Mouse (Mus musculus): ENCODE measurements around the gene Olfr589. TPM values are rescaled to one million over a fixed set of nuclear protein-coding genes. Genes with fewer than 3 reads are reported as not detected.
"Not testable (repeated sequence)": the region's sequence is repeated elsewhere in the genome, so short reads cannot be mapped to it uniquely, and the experiment has no call there.

Gene Olfr589
- total RNA-seq (2021): not detected
- long read RNA-seq, experiment 1: 0 reads
- long read RNA-seq, experiment 2: 0 reads

DNA sequence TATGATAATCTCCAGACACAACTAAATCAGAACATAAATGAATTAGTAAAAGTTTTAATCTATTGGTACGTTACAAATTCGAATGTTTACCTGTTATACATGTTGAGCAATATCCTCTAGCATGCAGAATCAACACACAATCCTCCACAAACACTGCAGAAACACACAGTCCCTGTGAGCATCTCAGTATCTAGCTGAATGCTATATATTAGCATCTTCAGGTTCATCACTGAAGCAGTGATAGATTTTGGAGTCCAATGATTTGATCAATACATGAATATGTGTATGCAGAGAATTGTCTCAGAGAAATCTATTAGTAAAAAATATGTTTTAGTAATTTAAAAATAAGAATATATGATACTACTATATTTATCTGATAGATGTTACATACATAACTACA, at the start of gene Olfr589:
Olfr589 (minus strand) TSS at position 101 of the 400 bp plus-strand sequence.
- TF ChIP-seq CTCF (IDR thresholded peaks at IDR 0.05): no peak
- DNase-seq (ENCODE audit: extremely low spot score in 1 of 2, low spot score in 2 of 2): no peak
- no peak within 1 kb of the TSS for H3K27ac ChIP-seq
- no peak within 1 kb of the TSS for H3K4me3 ChIP-seq
- intact Hi-C loops (cut with DNase I): no loop called here

DNA sequence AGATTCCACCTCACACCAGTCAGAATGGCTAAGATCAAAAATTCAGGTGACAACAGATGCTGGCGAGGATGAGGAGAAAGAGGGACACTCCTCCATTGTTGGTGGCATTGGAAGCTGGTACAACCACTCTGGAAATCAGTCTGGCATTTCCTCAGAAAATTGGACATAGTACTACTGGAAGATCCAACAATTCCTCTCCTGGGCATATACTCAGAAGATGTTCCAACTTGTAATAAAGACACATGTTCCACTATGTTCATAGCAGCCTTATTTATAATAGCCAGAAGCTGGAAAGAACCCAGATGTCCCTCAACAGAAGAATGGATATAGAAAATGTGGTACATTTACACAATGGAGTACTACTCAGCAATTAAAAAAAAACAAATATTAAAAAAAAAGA, 28.3 kb upstream of the Olfr589 start, which contains the start of gene Olfr592:
Olfr592 (plus strand) TSS at position 301 of the 400 bp plus-strand sequence.
- intact Hi-C loops (cut with DNase I); H3K4me3 ChIP-seq; H3K27ac ChIP-seq; DNase-seq (ENCODE audit: extremely low spot score in 1 of 2, low spot score in 2 of 2): not testable (repeated sequence)

DNA sequence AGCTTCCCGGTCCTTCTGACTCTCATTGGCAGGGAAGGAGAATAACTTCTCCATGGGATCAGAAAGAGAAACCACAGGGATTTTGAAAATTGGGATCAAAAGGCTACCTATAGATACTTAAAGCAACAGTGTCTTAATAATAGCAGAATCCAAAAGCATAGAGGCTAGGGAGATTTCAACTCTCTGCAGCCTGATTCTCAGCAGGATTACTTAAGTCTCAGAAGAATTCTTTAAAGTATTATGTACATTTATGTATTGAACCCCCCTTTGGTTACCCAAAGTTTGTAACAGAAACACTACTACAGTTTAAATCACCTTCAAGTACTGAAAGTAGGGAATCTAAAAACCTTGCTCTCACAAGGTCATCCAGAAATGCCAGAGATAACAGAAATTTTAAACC, 22.1 kb upstream of the Olfr589 start, which contains the start of gene Olfr591:
Olfr591 (minus strand) TSS at position 101 of the 400 bp plus-strand sequence.
- DNase-seq (ENCODE audit: extremely low spot score in 1 of 2, low spot score in 2 of 2): no peak
- Histone ChIP-seq H3K27ac (no peak within 1 kb of the TSS), H3K4me3 (no peak within 1 kb of the TSS)
- intact Hi-C loops (cut with DNase I): no loop called here
- TF ChIP-seq CTCF (IDR thresholded peaks at IDR 0.05): no peak

DNA sequence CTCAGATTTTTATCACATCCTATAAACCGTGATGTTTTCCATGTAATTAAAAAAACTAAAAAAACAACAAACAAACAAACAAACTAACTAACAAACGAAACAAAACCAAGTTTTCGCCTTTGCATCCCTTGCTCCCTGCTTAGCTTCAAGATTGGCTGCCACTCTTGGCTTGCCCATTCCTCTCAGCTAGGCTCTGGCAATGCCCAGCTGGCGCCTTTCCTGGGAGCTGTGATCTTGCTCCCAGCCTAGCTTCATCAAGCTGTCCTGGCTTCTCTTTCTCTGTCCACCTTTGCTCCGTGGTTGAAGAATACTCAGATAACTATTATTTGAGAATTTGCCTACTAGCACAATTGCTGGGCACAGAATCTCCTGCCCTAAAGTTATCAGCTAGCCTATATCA, 13.5 kb upstream of the Olfr589 start:
- intact Hi-C loops (cut with DNase I): no loop called here
- TF ChIP-seq CTCF (IDR thresholded peaks at IDR 0.05): no peak
- DNase-seq (ENCODE audit: extremely low spot score in 1 of 2, low spot score in 2 of 2): no peak
- Histone ChIP-seq H3K27ac (no peak overlapping the region), H3K4me3 (no peak overlapping the region)

DNA sequence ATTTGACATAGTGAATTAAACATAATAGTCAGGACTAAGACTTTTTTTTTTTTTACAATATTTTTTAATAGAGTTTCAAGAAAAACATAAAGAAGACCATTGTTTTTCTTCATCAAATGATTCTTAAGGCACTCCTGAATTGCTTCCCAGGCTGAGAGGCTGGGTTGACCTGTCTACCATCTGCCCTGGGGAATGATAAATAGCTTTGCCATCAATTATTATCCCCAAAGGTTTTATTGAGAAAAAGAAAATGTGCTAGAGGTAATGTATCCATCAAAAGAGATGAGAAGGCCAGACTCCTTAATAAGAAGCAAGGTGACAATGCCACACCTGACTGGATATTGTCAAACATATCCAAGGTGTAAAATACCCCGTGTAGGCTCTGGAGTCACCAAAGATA, 15.6 kb downstream of the Olfr589 start, which contains the start of gene Olfr588-ps1:
Olfr588-ps1 (plus strand) TSS at position 301 of the 400 bp plus-strand sequence.
- no peak for TF ChIP-seq CTCF (IDR thresholded peaks at IDR 0.05)
- no peak within 1 kb of the TSS for H3K27ac ChIP-seq
- H3K4me3 ChIP-seq: no peak within 1 kb of the TSS
- intact Hi-C loops (cut with DNase I): no loop called here
- DNase-seq (ENCODE audit: extremely low spot score in 1 of 2, low spot score in 2 of 2): no peak

DNA sequence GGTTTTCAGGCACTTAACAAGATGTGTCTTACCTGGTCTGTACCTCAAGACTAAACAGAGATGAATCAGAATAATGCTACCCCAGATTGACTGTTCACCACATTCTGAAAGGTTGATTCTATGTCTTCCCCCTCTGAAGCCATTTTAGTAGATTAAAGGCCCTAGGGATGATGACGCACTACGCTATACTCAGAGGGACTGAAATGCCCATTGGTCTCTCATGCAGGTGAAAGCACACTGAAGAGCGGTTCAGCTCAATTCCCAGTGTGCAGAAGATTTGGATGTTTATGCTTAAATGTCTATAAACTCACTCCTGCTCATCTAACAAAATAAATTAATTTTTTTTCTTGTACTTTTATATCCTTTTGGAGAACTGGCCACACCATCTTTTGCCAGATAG, 30.6 kb downstream of the Olfr589 start, which contains the start of gene Olfr586:
Olfr586 (minus strand) TSS at position 101 of the 400 bp plus-strand sequence.
- intact Hi-C loops (cut with DNase I): no loop called here

DNA sequence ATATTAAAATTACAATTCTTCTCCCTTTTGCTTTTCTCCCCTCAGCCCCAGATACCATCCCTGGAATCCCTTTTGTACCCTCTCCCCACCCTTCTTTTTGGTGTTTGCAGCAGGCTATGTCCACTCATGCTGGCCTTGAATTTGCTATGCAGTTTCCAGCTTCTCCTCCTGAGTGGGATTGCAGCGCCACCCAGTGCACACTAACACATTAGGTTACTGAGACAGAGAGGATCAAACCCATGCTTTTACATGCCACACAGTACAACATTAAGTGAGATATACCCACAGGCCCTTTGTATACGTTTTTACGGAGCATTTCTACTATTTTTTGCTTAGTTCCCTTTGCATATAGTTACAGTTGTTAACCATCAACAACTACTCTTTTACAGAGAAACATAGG, 36.8 kb downstream of the Olfr589 start:
- peak; percentile 22 for TF ChIP-seq CTCF (IDR thresholded peaks at IDR 0.05)
- intact Hi-C loops (cut with DNase I): no loop called here
- no peak for DNase-seq (ENCODE audit: extremely low spot score in 1 of 2, low spot score in 2 of 2)
- Histone ChIP-seq H3K4me3 (no peak overlapping the region), H3K27ac (no peak overlapping the region)

More for the DNA sequence above, 30.6 kb downstream of the Olfr589 start, which contains the start of gene Olfr586:
- Histone ChIP-seq H3K27ac (no peak within 1 kb of the TSS), H3K4me3 (no peak within 1 kb of the TSS)
- no peak for TF ChIP-seq CTCF (IDR thresholded peaks at IDR 0.05)
- DNase-seq (ENCODE audit: extremely low spot score in 1 of 2, low spot score in 2 of 2): no peak

Other genes with a start within 250 kb of the Olfr589 start
- gene Olfr571, start 238.8 kb downstream of the Olfr589 start, total RNA-seq (2021): not detected
- not detected for gene Olfr572, start 231.9 kb downstream of the Olfr589 start, total RNA-seq (2021)
- not detected for gene Olfr573-ps1, start 213.8 kb downstream of the Olfr589 start, total RNA-seq (2021)
- gene Olfr574, start 207.9 kb downstream of the Olfr589 start, total RNA-seq (2021): not detected
- gene Olfr575, start 197.6 kb downstream of the Olfr589 start, total RNA-seq (2021): not detected
- gene Olfr576, start 193.7 kb downstream of the Olfr589 start, total RNA-seq (2021): not detected
- gene Olfr577, start 180.4 kb downstream of the Olfr589 start, total RNA-seq (2021): not detected
- not detected for gene Olfr578, start 167.0 kb downstream of the Olfr589 start, total RNA-seq (2021)
- not detected for gene Olfr582, start 118.3 kb downstream of the Olfr589 start, total RNA-seq (2021)
- not detected for gene Olfr583, start 105.1 kb downstream of the Olfr589 start, total RNA-seq (2021)
- gene Olfr584, start 74.5 kb downstream of the Olfr589 start, total RNA-seq (2021): not detected
- gene Olfr585, start 58.6 kb downstream of the Olfr589 start, total RNA-seq (2021): not detected
- gene Olfr586, start 30.7 kb downstream of the Olfr589 start, total RNA-seq (2021): not detected
- not detected for gene Olfr588-ps1, start 15.5 kb downstream of the Olfr589 start, total RNA-seq (2021)
- not detected for gene Olfr591, start 22.0 kb upstream of the Olfr589 start, total RNA-seq (2021)
- gene Olfr592, start 28.4 kb upstream of the Olfr589 start, total RNA-seq (2021): not detected
- not detected for gene Olfr593, start 55.5 kb upstream of the Olfr589 start, total RNA-seq (2021)
- gene Olfr594, start 60.6 kb upstream of the Olfr589 start, total RNA-seq (2021): not detected
- not detected for gene Usp17ld, start 96.1 kb upstream of the Olfr589 start, total RNA-seq (2021)
- not detected for gene Olfr596, start 149.3 kb upstream of the Olfr589 start, total RNA-seq (2021)
- gene Olfr597, start 160.0 kb upstream of the Olfr589 start, total RNA-seq (2021): not detected
- not detected for gene Olfr598, start 167.2 kb upstream of the Olfr589 start, total RNA-seq (2021)
- gene Olfr599, start 179.6 kb upstream of the Olfr589 start, total RNA-seq (2021): not detected
- gene Olfr600, start 193.3 kb upstream of the Olfr589 start, total RNA-seq (2021): not detected
- gene Olfr601, start 206.3 kb upstream of the Olfr589 start, total RNA-seq (2021): not detected
- gene Olfr603, start 229.8 kb upstream of the Olfr589 start, total RNA-seq (2021): not detected